Mouse (Mus musculus) G1E (cell line): ENCODE measurements around the gene Gm10401. TPM values are rescaled to one million over a fixed set of nuclear protein-coding genes. Genes with fewer than 3 reads are reported as not detected.

ENCODE experiments used
- ATAC-seq: 2 replicates; pipeline ENCODE4 v1.8.0; 2016; ENCODE audit warnings: mild to moderate bottlenecking; ENCODE audit not compliant: insufficient number of reproducible peaks, poor library complexity, low FRiP score, severe bottlenecking; ENCODE audit errors: extremely low read depth
- DNase-seq: peaks from one replicate; pipeline ENCODE4 v3.0.0; 2012; ENCODE audit warnings: low spot score
- H3K27me3 ChIP-seq: 2 replicates; pipeline ENCODE4 v1.6.1; 2012; ENCODE audit warnings: mild to moderate bottlenecking, low read length, inconsistent platforms; ENCODE audit not compliant: insufficient read depth
- H3K36me3 ChIP-seq: replicated peaks from 2 replicates; pipeline ENCODE3; 2012; ENCODE audit warnings: mild to moderate bottlenecking, inconsistent platforms
- H3K4me1 ChIP-seq: 2 replicates; pipeline ENCODE4 v1.6.1; 2012; ENCODE audit warnings: low read depth, low read length, inconsistent platforms, mixed read lengths; ENCODE audit not compliant: insufficient read depth
- H3K4me3 ChIP-seq: 2 replicates; pipeline ENCODE4 v1.5.1; 2012; ENCODE audit warnings: low read depth, mild to moderate bottlenecking, inconsistent platforms, low read length, moderate library complexity, mixed read lengths
- H3K9me3 ChIP-seq: replicated peaks from 2 replicates; pipeline ENCODE4 v1.6.1; 2012; ENCODE audit warnings: inconsistent platforms
- CTCF ChIP-seq: IDR thresholded peaks from 2 replicates; pipeline ENCODE4 v1.5.1; 2012; ENCODE audit warnings: low read depth, low read length, inconsistent platforms, mixed read lengths
- GATA1 ChIP-seq: IDR thresholded peaks from 2 replicates; pipeline ENCODE4 v1.6.1; 2012; ENCODE audit warnings: borderline replicate concordance, low read length, inconsistent platforms, mixed read lengths
- GATA2 ChIP-seq: IDR thresholded peaks from 2 replicates; pipeline ENCODE4 v1.6.1; 2012; ENCODE audit warnings: low read depth, low read length, inconsistent platforms, borderline replicate concordance
- POLR2AphosphoS5 ChIP-seq: IDR thresholded peaks from 2 replicates; pipeline ENCODE4 v1.6.1; 2012; ENCODE audit warnings: low read depth, low read length, inconsistent platforms; ENCODE audit not compliant: insufficient replicate concordance
- TAL1 ChIP-seq: conservative IDR thresholded peaks from 2 replicates; pipeline ENCODE4 v1.6.1; 2012; ENCODE audit warnings: low read depth, low read length, inconsistent platforms, mixed read lengths
- polyA plus RNA-seq: library from polyadenylated mRNA; stranded (reverse); fragments of >175 nt; gene quantifications from 2 replicates; pipeline ENCODE4 v1.2.3, GENCODE M21; 2012
- total RNA-seq, 2 experiments: library from RNA; stranded (forward) in 1 of 2; stranded (reverse) in 1 of 2; fragments of 200-1000 nt in 1 of 2; fragments of >200 nt in 1 of 2; fragmentation: Nextera tagmentation in 1 of 2; gene quantifications; 2 replicates each; pipeline ENCODE4 v1.2.3; 2014 to 2017

The Gm10401 gene
- total and polyA plus RNA-seq, 3 experiments: 0.49 TPM; not detected in 2

DNA sequence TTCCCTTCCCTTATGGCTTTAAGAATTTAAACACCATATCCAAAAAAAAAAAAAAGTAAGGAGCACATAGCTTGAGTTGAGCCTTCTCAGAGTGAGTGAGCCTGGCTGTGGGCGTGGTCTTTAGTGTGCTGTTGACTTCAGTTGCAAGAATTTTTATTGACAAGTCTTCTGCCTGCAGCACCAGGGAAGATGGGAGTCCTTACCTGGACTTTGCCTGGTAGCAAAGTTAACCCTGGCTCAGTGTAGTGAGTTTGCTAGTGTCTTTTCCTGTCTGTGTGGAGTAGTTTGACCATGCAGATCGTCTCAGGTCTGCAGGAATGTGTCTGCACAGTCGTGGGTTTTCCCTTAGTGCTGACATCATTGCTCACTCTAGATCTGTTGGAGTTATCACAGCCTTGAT lies 7.1 kb downstream of the Gm10401 start:
- peaks cover 23% of the 10 kb centered on the region for H3K4me1 ChIP-seq
- DNase-seq (no peak), ATAC-seq (no peak)
- H3K36me3 ChIP-seq: peaks cover 98% of the 10 kb centered on the region
- H3K27me3 ChIP-seq: no peaks in the 10 kb centered on the region
- TF ChIP-seq TAL1 (no peak), GATA1 (no peak), CTCF (no peak), POLR2AphosphoS5 (no peak), GATA2 (no peak)
- H3K4me3 ChIP-seq: no peak overlapping the region
- no peaks in the 10 kb centered on the region for H3K9me3 ChIP-seq

DNA sequence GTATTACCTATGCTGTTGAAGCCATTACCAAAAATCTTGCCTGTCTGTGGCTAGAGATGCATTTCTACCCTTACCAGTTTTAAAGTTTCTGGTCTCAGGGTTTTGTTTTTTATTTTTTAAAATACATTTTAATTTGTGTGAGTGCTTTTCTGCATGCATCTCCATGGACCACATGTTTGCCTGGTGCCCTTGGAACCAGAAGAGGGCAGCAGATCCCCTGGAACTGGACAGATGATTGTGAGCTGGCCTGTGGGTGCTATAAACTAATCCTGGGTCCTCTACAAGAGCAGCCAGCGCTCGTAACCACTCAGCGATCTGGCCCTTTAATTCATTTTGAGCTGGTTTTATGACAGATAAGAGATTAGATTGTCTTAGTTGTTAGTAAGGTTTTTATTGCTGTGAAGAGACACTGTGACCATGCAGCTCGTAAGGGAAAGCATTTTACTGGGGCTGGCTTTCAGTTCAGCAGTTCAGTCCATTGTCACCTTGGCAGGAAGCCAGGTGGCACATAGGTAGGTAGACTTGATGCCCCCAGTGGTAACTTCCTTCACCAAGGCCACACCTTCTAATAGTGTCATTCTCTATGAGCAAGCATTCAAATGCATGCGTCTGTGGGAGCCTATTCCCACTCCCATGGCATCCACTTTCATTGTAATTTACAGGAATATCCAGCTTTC lies 8.4 kb downstream of the Gm10401 start:
- H3K4me3 ChIP-seq: no peak overlapping the region
- H3K36me3 ChIP-seq: peaks cover 96% of the 10 kb centered on the region
- H3K4me1 ChIP-seq: peaks cover 21% of the 10 kb centered on the region
- no peak for TF ChIP-seq TAL1
- TF ChIP-seq POLR2AphosphoS5: no peak
- no peak for TF ChIP-seq GATA2
- no peak for TF ChIP-seq CTCF
- ATAC-seq: no peak
- no peaks in the 10 kb centered on the region for H3K9me3 ChIP-seq
- no peak for DNase-seq
- H3K27me3 ChIP-seq: no peaks in the 10 kb centered on the region

DNA sequence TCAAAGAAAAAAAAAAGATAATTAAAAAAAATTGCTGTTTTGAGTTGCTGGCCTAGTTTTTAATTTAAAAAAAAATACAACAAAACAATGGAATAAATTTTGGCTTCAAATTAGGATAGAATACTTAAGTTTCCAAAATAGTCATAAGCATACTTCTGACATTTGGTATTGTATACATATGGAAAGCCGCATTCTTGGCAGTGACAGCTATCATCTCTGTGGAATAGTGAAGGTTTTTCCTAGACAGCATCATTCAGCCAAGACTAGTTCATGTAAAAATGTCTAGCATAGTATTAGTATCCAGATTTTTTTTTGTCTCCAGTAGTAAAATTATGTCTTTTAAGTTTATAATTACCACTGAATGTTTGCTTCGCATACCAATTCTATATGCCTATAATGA lies 12.4 kb downstream of the Gm10401 start:
- no peak for TF ChIP-seq GATA1
- TF ChIP-seq GATA2: no peak
- TF ChIP-seq TAL1: no peak
- TF ChIP-seq CTCF: no peak
- TF ChIP-seq POLR2AphosphoS5: no peak
- DNase-seq (no peak), ATAC-seq (no peak)
- Histone ChIP-seq H3K9me3 (no peaks in the 10 kb centered on the region), H3K4me3 (no peak overlapping the region), H3K4me1 (peaks cover 12% of the 10 kb centered on the region), H3K27me3 (no peaks in the 10 kb centered on the region), H3K36me3 (peaks cover 93% of the 10 kb centered on the region)

DNA sequence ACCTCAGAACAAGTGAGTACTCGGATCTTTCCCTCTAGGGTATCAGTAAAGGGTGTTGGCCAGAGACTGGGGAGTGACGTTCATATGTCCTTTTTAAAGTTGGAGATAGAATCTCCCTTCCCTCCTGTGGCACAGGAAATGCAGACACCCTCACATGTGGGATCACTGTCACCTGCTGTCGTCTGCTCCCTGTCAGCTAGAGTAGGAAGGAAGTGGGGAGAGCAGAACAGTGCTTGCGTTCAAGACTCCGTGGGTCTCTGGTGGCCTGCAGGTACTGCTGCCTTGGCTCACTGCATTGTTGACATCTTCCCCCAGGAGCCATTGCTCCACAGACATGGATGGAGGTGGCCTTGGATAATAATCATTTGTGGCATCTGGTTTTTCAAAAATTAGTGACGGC lies 14.6 kb downstream of the Gm10401 start:
- Histone ChIP-seq H3K4me1 (peaks cover 6% of the 10 kb centered on the region; the same call in 1 of the 2 replicates), H3K36me3 (peaks cover 90% of the 10 kb centered on the region), H3K9me3 (no peaks in the 10 kb centered on the region), H3K27me3 (no peaks in the 10 kb centered on the region), H3K4me3 (no peak overlapping the region)
- TF ChIP-seq CTCF (no peak), TAL1 (no peak), GATA1 (no peak)
- ATAC-seq: no peak
- no peak for DNase-seq

DNA sequence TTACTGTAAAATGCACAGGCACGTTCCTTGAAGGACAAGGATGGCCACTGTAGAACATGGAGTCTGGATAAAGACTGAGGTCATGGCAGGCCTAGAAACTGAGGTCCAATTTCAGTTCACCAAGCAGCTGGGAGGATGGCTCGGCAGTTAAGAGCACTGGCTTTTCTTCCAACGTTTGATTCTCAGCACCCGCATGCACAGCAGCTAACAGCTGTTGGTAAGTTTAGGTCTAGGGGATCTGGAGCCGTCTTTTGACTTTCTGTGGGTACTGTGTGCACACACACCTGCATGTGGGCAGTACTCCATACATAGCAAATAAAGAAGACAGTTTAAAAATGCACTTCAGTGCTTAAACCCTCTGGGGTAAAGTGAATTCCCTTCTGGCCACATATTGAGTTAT lies 16.5 kb downstream of the Gm10401 start:
- ATAC-seq (no peak), DNase-seq (no peak)
- H3K4me1 ChIP-seq: peaks cover 12% of the 10 kb centered on the region; the same call in 1 of the 2 replicates
- H3K9me3 ChIP-seq: no peaks in the 10 kb centered on the region
- H3K4me3 ChIP-seq: no peak overlapping the region
- peaks cover 88% of the 10 kb centered on the region for H3K36me3 ChIP-seq
- no peaks in the 10 kb centered on the region for H3K27me3 ChIP-seq
- TF ChIP-seq GATA1 (no peak), TAL1 (no peak), CTCF (no peak), GATA2 (no peak), POLR2AphosphoS5 (no peak)

DNA sequence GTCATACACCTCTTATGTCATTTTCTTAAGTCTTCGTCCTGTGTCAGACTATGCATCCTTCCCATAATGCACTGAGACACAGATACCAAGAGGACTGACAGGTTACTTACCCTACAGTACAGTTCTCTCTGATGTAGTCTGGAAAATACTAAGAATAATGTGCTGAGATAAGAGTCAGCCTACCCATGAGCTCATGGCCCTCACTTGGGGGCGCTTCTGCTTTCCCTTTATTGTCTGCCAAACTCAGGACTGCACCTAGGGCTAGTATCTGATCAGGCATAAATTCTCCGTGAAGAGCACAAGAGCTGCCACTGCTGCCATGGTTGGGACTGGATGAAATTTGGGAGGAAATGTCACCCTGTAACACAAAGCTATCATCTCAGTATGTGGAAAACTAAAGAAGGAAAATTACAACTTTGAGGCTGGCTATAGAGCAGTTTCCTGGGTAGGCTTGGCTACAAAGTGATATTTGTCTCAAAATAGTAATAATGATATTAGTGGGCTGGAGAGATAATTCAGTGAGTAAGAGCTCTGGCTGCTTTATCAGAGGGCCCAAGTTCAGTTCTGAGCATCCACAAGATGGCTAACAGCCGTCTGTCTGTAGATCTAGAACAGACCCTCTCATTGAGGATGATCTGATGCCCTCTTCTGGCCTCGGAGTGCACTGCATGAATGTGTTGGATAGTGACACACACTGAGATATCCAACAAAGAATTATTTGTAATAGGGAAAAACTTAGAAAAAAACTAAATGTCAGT lies 21.8 kb downstream of the Gm10401 start:
- peaks cover 57% of the 10 kb centered on the region for H3K4me1 ChIP-seq
- ATAC-seq (no peak; the same call in 1 of the 2 replicates), DNase-seq (peak; percentile 42)
- H3K4me3 ChIP-seq: no peak overlapping the region
- H3K27me3 ChIP-seq: no peaks in the 10 kb centered on the region
- TF ChIP-seq TAL1 (no peak), GATA1 (no peak), POLR2AphosphoS5 (no peak), GATA2 (no peak), CTCF (peak; percentile 43; the same call in 1 of the 2 replicates)
- peaks cover 65% of the 10 kb centered on the region for H3K36me3 ChIP-seq
- no peaks in the 10 kb centered on the region for H3K9me3 ChIP-seq
